Mouse (Mus musculus) ovary, adult 18-20 months (tissue): ENCODE measurements around the gene Fam219a.

ENCODE experiments used
- DNase-seq: peaks from one replicate; pipeline ENCODE4 v3.0.0; 2022; ENCODE audit warnings: low spot score, mixed read lengths

The Fam219a gene

DNA sequence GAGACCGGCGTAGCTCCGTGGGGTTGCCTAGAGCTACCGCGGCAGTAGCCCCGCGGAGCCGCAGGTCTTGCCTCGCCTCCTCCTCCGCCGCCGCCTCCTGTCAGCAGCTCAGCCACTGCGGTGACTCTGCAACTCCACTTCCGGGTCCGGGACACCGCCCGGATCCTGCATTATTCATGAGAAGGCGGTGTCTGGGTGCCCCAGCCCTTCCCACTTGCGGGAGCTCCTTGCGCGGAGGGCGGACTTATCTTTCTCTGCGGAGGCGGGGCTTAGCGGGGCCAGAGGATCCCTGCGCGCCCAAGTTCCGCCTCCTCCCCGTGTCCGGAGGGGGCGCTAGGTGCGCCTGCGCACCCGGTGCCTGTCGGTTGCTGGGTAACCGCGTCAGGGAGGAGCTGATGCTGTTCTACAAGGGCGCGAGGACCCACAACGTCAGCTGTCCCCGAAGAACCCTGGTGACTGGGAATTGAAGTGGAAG, at the start of gene Fam219a, which contains the start of gene Dnaic1:
Gene Fam219a, minus strand, starts transcription at position 128 of the 475 bp plus-strand sequence.
Gene Dnaic1, plus strand, starts transcription at position 365 of the 475 bp plus-strand sequence.
- DNase-seq: peak; percentile 99

DNA sequence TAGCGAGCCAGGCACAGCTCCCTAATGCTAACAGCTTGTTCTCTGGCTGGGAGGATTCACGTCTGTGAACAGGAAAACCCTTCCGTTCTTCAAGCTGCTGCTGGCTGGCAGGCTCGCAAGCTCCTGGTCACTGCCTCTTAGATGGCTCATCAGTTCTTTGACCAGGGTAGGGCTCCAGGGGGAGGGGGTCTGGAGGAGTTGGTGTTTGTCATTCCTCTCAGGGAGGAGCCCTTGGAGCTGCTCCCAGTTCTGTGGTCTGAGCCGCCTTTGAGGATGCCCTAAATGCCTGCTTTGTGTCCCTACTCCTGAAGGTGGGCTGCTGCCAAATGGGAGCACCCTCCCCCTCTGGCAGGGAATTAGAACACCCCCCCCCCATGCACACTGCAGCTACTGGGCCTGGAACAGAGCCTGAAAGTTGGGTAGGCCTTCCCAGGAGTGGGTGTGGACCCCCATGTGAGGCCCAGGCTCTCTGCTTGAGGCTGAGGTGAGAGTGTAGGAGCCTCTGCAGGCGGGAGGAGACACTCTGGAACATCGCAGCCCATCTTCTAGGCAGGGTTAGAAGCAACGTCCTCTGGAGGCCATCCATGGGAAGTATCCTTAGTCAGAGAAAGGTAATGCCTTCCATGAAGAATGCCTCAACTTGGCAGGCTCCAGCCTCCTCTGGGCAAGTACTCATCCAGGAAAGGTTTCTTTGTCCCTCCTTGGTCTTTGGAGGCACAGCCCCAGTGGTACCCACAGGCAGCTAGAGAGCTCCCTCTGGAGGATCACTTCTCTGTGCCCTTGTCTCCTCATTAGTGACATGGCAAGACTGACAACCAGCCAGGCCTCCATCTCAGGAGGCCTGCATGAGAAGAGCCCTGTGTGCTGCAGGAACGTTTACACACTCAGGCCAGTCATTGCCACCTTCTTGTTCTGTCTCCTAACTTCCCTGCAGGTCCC, 46.6 kb upstream of the Fam219a start:
- no peak for DNase-seq

DNA sequence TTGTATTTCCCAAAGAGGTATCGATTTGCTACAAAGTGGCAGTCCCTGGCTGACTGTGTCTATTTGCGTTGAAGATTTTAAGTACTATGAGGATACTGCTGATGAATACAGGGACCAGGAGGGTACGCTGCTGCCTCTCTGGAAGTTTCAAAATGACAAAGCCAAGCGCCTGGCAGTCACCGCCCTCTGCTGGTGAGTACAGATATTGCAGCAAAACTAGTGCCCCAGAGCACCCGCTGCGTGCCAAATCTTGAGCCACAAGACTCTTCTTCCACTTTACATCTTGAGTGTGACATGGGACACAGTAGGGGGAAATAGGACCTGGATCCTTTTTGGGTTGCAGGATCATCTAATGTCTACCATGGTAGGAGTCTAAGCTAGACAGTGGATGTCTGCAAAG, 44.8 kb upstream of the Fam219a start:
- DNase-seq: peak; percentile 17

DNA sequence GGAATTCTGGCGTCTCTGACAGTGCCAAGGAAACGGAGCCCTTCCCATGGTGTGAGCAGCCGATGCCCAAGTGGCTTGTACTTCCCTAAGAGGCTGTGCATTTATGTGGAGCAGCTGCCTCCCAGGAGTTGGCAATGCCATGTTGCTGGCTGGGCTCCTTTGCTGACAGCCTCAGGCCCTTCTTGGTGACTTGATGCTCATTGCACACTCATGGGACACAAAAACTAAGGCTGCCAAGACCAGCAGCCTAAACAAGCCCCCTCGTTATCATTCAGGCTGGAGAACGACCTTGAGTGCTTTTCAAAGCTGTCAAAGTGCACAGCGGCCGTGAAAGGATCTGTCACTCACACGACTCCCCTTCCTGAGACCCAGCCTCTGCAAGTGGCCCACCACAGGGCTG, 42.8 kb upstream of the Fam219a start:
- no peak for DNase-seq

DNA sequence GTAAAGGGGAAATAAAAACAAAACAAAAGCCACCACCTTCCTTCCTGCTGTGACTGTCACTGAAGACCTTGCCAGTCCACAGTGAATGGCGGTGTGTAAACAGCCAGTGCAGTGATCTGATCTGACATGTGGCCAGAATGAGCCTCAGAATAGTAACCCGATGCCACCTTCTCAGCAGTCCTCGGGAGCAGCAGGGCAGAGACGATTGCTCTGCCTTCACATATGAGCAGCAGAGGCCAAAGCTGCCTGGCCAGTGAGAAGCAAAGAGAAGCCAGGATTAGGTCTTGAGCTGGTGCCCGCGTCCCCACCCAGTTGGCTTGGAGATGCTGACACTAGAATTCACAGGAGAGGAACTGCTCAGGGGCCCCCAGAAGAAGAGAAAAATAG, 41.2 kb upstream of the Fam219a start:
- DNase-seq: no peak

DNA sequence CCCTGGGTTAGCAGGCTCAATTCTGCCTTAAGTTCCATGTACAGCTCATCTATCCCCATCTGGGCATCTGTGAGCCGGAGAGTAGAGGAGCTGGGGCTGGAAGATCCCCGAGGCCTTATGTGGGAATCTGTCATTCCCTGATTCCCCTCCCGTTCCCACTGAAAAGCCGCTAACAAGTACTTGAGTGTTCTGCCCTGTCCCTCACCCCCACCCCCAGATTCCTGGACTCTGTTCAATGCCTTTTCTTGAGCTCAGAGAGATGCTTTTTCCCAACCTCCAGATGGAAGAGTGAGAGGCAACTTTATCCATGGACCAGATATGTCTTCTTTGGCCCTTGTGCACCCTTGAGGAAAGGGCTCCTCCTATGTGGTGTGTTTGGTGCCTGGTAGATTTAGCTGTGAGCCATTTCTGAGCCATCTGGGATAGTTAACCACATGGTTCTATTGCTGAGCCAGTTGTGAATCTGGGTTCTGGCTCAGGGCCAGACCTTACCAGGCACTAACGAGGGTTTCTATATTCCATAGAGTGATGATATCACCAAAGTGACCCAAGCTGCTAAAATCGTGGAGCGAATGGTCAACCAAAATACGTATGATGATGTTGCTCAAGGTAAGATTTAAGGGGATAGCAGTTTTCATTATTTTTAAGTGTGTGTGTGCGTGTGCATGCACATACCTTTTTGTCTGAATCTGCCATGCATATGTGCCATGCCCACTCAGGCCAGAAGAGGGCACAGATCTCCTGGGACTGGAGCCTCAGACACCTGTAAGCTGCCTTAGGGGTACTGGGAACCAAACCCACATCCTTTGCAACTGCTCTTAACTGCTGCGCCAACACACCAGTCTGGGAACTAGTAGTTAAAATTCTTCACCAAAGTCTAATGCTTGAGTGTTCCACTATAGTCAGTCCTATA, 40.6 kb upstream of the Fam219a start:
- no peak for DNase-seq

DNA sequence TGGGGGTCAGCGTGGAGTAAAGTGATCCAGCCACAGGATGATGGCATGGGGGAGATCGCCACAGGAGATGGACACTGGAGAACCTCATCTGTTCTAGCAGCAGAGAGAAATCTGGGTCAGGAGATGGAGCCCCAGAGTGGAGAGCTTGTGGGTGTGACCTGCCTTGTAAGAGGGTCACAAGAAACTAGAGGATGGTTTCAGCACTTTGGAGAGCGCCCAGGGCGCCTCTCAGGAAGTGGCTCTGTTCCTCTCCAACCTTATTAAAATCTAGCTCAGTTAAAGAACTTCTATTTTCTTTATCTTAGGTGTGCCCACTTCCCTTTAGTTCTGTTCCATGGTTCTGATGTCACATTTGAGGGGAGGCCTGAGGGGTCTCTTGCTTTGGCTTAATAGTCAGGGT, 37.4 kb upstream of the Fam219a start:
- DNase-seq: no peak

DNA sequence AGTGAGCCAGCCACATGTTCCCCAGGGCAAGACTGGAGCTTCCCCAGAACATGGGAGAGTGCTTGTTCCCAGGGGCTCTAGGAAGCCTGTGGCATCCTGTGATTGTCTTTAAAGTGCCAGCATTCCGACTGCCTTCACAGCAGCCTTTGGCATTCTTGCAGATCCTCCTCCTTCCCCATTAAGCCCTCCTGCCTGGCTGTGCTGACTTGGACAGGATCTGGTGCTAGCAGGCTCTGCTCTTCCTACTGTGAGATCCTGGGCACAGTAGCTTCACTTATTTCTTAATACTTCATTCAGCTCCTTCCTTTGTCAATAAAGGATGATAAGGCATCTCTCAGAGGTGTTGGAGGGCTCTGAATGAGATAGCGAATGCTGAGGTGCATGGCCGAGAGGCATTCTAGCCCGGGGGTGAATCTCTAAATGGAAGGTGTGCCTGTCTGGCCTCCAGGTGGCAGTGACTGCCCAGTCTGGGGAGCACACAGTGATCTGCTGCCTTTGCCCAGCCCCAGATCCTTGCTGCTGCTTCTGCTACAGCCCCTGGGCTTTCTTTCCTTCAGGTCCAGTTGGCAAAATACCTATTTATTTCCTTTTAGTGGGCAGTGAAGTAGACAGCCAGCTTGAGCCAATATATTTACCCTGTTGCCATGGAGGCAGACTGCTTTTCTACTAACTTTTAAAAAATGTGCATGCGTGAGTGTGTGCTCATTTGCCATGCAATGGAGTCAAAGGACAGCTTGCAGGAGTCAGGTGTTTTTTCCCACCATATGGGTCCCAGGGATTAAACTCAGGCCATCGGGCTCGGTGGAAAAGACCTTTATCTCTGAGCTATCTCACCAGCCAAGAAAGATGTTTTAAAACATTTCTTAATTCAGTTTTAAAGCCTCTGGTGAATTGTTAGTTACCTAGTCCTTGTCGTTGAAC, 35.4 kb upstream of the Fam219a start:
- DNase-seq: no peak

DNA sequence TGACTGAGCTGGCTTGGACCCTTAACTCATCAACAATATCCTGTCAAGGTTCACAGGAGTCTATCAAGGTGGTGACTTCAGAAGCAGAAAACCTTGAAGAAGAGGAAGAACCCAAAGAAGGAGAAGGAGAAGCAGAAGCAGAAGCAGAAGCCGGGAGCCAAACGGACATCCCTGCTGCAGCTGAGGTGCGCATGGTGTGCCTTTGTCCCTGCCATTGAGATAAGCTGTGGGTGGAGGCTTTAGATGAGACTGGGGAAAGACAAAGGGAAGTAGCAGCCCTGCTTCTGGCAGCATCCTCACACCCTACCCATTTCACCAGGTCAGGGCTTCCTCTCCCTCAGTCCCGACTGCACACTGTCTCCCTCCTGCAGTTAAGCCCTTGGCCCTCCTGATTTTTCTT, 33.5 kb upstream of the Fam219a start:
- no peak for DNase-seq

DNA sequence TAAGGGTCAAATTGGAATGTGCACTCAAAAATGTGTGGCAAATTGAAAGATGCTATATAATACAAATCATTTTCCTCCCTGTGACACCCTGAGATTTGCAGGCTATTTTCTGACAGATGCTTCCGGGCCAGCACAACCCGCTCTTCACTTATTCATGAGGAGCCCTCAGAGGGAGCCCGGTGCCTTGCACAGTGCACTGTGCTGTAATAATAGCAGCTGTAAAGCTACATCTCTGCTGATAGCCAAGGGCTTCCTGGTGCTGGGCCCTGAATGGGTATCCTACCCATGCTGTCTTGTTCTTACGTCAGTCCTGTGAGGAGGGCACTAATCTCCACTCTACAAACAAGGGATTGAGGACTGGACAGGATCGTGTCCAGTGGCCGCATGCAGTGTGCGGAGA, 14.0 kb upstream of the Fam219a start:
- DNase-seq: no peak

DNA sequence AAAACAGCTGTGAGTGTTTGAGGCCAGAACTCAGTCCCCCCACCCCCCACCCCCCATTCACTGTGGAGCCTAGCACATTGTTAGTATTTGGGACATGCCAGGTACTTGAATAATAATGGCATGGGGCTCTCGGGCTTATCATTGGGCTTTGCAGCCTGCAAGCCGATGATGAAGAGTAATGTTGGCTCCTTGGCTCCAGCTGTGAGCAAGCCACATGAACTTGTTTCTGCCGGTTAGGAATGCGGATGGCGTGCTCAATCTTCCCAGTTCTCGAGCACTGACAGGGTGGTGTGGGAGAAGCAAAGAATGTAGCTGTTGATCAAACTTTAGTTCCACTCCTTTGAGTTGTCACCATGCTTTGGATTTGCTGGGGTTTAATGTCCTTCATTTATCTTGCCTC, 6.6 kb upstream of the Fam219a start:
- DNase-seq: no peak

DNA sequence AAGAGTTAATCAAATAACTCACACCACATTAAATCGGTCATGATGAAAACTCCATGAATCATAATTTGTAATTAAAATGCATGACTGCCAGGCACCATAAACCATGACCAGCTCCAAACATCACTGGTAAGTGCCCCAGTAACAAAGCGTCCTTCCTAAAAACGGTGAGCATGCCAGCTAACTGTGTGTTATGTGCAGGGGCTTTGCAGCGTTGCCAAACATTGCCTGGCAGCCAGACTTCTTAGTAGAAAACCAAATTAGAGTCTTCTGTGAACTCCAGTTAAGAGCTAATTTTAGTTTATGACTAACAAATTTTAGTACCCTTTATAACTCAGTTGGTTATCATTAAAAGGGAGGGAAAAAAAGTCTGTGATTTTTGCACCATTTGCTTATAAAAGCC, 4.2 kb upstream of the Fam219a start:
- DNase-seq: no peak

DNA sequence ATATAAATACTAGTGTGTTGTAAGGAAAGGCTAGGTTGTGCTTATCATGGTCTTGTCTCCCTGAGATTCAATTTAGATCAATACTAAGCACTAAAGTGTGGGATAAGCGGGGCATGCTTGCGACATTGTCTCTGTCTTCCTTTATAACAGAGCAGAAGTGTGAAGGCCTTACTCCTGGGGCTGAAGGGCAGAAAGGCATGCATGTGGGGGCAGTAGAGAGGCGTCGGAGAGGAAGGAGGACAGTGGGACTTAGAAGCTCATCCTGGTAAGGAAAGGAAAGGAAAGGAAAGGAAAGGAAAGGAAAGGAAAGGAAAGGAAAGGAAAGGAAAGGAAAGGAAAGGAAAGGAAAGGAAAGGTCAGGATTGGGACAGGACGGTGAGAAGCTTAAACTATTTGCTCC, 2.2 kb upstream of the Fam219a start:
- no peak for DNase-seq

DNA sequence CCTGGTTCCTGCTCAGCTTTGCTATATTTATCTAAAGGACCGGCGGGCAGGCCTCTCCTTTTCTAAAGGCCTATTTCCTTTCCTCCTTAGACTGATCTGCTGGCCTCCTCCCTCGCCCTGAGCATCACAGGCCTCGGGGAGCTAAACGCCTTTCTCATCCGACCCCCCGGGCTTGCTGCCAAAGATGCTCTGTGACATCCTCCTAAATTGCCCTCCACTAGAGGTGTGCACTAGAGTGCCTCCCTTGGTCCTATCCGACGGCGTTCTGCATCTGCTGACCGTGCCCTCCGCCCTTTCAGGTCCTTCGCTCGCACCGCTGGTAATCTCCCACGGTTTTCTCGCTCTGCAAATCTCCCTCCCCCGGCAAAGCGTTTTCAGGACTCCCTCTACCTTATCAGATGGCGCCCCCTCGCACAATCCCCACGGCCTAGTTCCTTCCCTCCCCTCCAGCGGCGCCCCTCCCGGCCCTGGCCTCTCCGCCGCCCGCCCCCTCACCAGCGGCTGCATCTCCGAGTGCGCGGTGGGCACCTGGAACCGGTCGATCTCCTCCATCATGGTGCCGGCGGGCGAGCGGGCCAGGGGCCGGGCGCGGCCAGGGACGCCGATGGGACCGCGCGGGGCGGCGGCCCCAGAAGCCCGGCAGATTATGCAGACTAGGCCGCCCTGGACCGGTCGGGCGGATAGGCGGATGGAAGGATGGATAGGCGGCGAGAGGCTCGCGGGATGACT, 492 bp downstream of the Fam219a start:
- no peak for DNase-seq

DNA sequence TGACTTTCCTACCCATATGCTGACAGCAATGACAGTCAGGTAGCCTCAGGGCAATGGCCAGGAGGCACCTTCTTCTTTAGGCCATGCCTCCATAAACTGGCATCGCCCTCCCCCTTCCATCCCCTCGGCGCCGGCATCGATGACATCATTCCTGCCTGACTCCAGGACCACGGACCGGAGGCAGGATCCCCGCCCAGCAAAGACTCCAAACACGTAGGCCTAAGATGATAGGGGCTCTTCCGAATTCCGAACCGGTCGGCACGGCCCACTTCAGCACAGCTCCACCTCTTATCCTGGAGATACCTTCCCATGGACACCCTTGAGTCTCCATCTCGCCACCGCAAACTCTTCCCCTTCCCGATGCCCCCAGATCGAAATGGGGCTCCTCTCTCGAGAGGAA, 1.1 kb downstream of the Fam219a start:
- no peak for DNase-seq

DNA sequence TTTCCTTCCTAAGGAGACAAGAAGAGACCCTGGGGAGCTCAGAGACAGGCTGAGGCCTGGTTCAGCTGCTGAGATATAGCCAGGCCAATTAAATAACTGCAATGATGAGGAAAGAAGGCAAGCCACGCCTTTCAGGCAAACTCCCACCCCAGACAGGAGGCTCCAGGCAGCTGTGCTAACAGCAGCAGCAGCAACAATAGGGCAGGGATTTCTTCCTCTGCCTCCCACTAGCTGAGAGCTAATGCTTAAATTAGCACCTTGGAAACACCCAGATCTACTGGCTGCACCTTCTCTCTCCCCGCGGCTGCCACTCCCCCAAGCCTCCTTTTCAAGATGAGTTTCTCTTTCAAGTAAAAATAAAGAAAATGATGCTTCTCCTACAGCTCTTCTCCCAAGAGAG, 3.2 kb downstream of the Fam219a start:
- no peak for DNase-seq

DNA sequence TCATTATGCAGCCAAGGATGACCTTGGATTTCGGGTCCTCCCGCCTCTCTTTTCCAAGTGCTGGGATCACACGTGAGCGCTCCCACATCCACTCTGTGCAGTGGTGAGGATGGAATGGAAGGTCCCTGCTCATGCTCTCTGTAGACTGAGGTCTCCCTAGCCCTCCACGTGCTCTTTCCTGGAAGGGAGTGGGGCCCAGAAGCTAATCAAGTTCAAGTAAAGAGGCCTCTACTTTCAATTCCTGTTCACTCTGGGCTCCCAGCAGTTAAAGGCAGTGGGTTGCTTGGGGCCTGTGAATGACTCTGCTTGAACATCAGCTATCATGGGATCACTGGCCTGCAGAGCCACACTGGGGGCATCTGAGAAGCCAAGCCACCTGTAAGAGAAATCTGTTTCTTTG, 6.0 kb downstream of the Fam219a start:
- no peak for DNase-seq

DNA sequence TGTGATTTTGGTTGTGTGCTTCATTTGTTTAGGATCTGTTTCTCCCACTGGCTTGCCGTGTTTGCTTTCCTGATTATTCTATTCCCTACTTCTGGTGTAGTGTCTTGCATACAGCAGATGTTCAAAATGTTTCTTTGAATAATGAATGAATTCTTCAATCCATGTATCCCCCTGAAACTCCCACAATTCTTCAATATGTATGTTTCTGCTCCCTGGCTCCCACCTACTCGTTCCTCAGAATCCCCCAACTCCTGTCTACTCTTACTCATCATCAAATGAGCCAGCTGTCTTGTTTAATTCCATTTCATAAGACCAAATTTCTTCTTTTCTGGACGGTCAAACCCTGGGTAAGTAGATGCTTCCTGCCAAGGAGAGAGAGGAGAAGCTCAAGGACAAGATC, 12.2 kb downstream of the Fam219a start:
- no peak for DNase-seq

DNA sequence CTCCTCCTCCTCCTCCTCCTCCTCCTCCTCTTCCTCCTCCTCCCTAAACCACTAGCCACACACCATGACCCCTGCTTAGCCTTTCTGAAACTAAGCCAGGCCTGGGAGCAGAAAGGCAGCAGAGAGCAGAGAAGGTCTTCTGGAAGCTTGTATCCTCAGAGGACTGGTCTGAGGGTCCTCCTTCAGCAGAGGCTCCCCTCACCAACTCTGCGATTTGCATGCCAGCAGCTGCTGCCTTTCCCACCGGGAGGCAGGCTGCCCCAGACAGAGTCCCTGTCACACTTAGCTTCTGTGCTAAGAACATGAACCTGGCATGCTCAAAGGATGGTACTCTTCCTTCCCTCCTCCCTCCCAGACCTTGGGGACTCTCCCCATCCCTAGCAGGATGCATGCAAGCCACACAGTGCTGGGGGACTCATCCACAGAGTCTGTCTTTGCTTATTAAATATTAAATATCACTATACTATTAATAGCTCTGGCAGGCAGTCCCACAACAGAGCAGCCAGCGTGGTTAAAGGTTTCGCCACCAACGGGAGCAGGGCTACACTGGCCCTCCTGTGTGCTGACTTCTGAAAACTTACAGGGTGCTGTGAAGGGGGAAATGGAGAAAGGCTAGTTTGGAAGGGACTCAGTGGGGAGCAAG, 12.9 kb downstream of the Fam219a start:
- DNase-seq: no peak

DNA sequence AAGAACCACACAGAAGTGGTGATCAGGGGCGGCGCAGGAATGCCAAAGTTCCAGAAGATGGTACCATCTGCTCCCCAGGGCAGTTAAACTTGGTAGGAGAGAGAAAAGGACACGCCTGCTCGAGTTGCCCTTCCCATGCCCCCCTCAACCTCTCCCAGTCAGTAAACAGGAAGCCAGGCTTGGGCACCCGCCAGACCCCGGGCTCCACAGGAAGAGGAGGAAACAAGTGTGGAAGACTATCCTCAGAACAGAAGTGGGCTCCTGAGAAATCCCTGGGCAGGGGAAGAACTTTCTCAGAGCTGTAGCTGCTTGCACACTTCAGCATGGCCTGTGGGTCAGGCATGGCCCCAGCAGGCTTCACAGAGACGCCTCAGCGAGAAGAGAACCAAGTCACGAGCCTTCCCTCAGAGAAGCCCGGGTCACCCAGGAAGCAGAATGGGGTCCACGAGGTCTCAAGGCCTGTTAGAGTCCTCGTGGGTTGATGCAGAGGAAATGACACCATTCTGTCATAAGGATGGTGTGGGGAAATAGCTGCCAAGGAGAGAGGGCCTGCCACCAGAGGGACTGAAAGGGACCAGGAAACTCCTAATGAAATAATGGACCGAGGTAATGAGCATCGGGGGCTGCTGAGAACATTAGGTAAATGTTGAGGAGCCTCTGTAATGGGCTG, 14.2 kb downstream of the Fam219a start:
- peak; percentile 25 for DNase-seq
